16 mouse cellular contexts compared by ENCODE assay signal in the genomic region with DNA sequence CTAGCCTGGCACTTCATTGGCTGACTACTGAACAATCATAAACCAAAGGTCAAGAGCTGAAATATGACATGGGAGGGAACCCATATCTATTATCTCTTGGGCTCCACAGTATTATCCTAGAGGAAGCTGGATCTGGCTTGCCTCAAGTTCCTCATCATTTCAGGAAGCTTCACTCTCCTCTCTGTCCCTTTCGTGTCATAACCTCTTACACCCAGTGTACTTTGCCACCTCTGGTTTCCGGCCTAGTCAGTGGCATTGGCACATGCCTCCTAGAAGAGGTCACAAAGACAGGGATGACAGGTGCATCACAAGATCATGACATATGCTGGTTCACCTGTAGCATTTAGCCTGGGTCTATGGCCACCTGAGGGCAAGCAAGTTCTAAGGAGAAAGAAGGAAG. TPM values are rescaled to one million over a fixed set of nuclear protein-coding genes. Genes with fewer than 3 reads are reported as not detected.
"Had no signal": no experiment of that assay in that cellular context is flagged by ENCODE, and none has a peak within 500 bp of the region (broad histone marks: within the 10 kb centered on the region; RNA-seq: fewer than 3 reads in every experiment).

No protein-coding gene starts in this region.

- H3K27ac ChIP-seq: liver, embryonic 14.5 days; midbrain, embryonic 12.5 days had no signal

- H3K9ac ChIP-seq: liver, embryonic 14.5 days; midbrain, embryonic 12.5 days had no signal

- DNase-seq: kidney, adult 18-20 months; kidney, postnatal 10 days; kidney, postnatal 4 days; left cerebral cortex, postnatal 4 days; lung, adult 2 months; lung, postnatal 4 days; right cerebral cortex, postnatal 14 days; thymus, adult 2 months; thymus, postnatal 36 days had no signal

- H3K9me3 ChIP-seq: midbrain, embryonic 12.5 days had no signal

- H3K36me3 ChIP-seq: midbrain, embryonic 12.5 days had no signal

- H3K4me2 ChIP-seq: midbrain, embryonic 12.5 days had no signal

- H3K27me3 ChIP-seq: midbrain, embryonic 12.5 days had no signal

- ATAC-seq: lung, postnatal 0 days; midbrain, embryonic 16.5 days had no signal

- H3K4me3 ChIP-seq: megakaryocyte, embryonic 14.5 days; midbrain, embryonic 12.5 days had no signal

RNA-seq across cellular contexts. Expression of gene Nat8f2, which starts 33.3 kb away (rescaled TPM):
- polyA plus RNA-seq: limb, embryonic 14.5 days; liver, embryonic 14.5 days; lung, postnatal 0 days; midbrain, embryonic 12.5 days; neural tube, embryonic 14.5 days had no signal
